Mouse (Mus musculus) liver, adult 2 months (tissue): ENCODE measurements around the gene Tat.

Experiments
- CTCF ChIP-seq: fragments of 200-500 bp; IDR thresholded peaks from 2 replicates; pipeline ENCODE4 v1.5.1; 2011; ENCODE audit warnings: low read depth, low read length, control low read depth
- POLR2A ChIP-seq: fragments of 200-500 bp; IDR thresholded peaks from 2 replicates; pipeline ENCODE4 v1.6.1; 2011; ENCODE audit warnings: low read length, control low read depth; ENCODE audit not compliant: insufficient read depth; ENCODE audit errors: extremely low read depth

GRCm38 (mm10) chr8:109982386-109983105 is 7.7 kb upstream of the Tat start:
- no peak for TF ChIP-seq CTCF
- TF ChIP-seq POLR2A: no peak
